Mouse (Mus musculus) small intestine, adult 2 months (tissue): Measurements from ENCODE around the gene Gm8369. TPM values are rescaled to one million over a fixed set of nuclear protein-coding genes. Genes with fewer than 3 reads are reported as not detected.
"Not testable (repeated sequence)": the region's sequence is repeated elsewhere in the genome, so short reads cannot be mapped to it uniquely, and the experiment has no call there.

Experiments used
- H3K27ac ChIP-seq: fragments of 200-500 bp; 2 replicates; pipeline ENCODE4 v1.5.1; 2012; ENCODE audit warnings: low read depth, low read length, control low read depth, inconsistent platforms; ENCODE audit not compliant: insufficient read depth
- H3K27me3 ChIP-seq: fragments of 200-500 bp; 2 replicates; pipeline ENCODE4 v1.6.1; 2012; ENCODE audit warnings: mild to moderate bottlenecking, moderate library complexity, low read length, inconsistent platforms; ENCODE audit not compliant: control insufficient read depth, insufficient read depth
- H3K36me3 ChIP-seq: fragments of 200-500 bp; 2 replicates; pipeline ENCODE4 v1.6.1; 2012; ENCODE audit warnings: mild to moderate bottlenecking, low read length, control low read depth, inconsistent platforms; ENCODE audit not compliant: control insufficient read depth, insufficient read depth
- H3K4me1 ChIP-seq: fragments of 200-500 bp; 2 replicates; pipeline ENCODE4 v1.6.1; 2012; ENCODE audit warnings: low read length, inconsistent platforms, mixed read lengths; ENCODE audit not compliant: control insufficient read depth, insufficient read depth, insufficient read length
- H3K4me3 ChIP-seq: fragments of 200-500 bp; 2 replicates; pipeline ENCODE4 v1.5.1; 2012; ENCODE audit warnings: low read depth, mild to moderate bottlenecking, control low read depth, inconsistent platforms, low read length, moderate library complexity
- CTCF ChIP-seq: fragments of 200-500 bp; IDR thresholded peaks from 2 replicates; pipeline ENCODE4 v1.5.1; 2012; ENCODE audit warnings: low read depth, mild to moderate bottlenecking, control low read depth, inconsistent platforms, low read length, moderate library complexity, mixed read lengths; ENCODE audit not compliant: insufficient replicate concordance, insufficient read length; ENCODE audit errors: extremely low read depth
- POLR2A ChIP-seq: fragments of 200-500 bp; IDR thresholded peaks from 2 replicates; pipeline ENCODE4 v1.6.1; 2012; ENCODE audit warnings: low read depth, mild to moderate bottlenecking, control low read depth, inconsistent platforms, low read length, moderate library complexity
- WGBS: fragments of 180-500 bp; shearing (Covaris S2); methylation state at CpG from one replicate; pipeline ENCODE4 v1.1.7; 2018; 5-methylcytosine and 5-hydroxymethylcytosine counted together
- polyA plus RNA-seq: library from polyadenylated mRNA; depleted of rRNA; stranded (reverse); fragments of >200 nt; gene quantifications from 2 replicates; pipeline ENCODE4 v1.2.3, GENCODE M21; 2012; rRNA removed

Gene Gm8369
- polyA plus RNA-seq, 1 experiment, result 0.82 TPM

DNA sequence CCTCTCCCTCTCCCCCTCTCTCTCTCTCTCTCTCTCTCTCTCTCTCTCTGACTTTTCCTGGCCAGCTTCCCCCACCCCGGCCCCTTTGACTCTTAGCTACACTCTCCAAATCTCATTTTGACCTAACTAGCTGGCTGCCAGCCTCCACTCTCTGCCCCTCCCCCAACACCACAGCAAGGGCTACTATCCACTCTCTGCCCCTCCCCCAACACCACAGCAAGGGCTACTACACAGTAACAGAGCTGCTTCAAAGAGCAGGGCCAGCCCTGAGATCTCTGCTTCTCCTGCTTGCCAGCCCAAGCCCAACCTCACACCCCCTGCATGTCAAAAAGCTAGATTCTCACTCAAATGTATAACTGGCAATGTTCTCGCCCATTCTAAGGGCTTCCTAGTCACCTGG is 51.6 kb downstream of the Gm8369 start:
- Histone ChIP-seq H3K27me3 (no peaks in the 10 kb centered on the region), H3K4me1 (no peaks in the 10 kb centered on the region), H3K4me3 (peak overlapping the region; percentile 24; the same call in 1 of the 2 replicates), H3K36me3 (no peaks in the 10 kb centered on the region), H3K27ac (no peak overlapping the region)
- 43% methylated on average over 2 of the region's 2 CpGs for WGBS
- no peak for TF ChIP-seq POLR2A
- TF ChIP-seq CTCF, result no peak

DNA sequence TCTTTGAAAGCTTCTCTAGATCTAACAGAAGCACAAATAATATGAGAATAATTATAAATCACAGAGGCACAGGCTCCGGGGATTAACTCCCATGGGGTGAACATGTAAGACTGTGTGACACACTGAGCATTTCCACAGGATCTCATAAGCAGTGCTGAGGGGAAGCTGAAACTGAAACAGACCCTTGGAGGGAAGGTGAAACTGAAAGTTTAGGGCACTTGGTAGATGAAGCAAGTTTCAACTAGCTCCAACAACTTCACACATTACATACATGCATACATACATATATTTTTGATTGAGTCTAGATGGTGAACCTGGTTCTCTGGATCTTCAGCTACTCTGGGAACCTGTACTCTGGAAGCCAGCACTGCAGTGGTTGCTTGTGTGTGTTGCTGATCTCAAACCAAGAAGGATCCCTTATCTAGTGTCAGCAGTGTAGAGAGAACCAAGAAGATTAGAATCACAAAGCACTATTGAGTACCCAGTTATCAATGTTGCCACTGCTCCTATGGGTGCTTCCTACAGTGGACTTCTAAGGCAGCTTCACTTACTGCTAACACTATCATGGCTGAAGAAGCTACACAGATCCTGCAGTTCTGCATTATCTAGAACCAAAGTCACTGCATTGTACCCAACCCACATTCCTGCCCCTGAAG is 54.6 kb downstream of the Gm8369 start:
- WGBS, result 52% methylated on average over 1 of the region's 1 CpGs
- not testable (repeated sequence) for H3K27me3 ChIP-seq, H3K4me3 ChIP-seq, H3K36me3 ChIP-seq, H3K4me1 ChIP-seq
- peak overlapping the region; percentile 55; the same call in 1 of the 2 replicates for H3K27ac ChIP-seq

GRCm38 (mm10) chr19:11544383-11544782 is 58.6 kb downstream of the Gm8369 start:
- H3K4me1 ChIP-seq, H3K36me3 ChIP-seq, H3K27me3 ChIP-seq, H3K27ac ChIP-seq, H3K4me3 ChIP-seq: not testable (repeated sequence)
- WGBS, result 80% methylated on average over 2 of the region's 2 CpGs

GRCm38 (mm10) chr19:11547911-11548310 is 62.2 kb downstream of the Gm8369 start:
- Histone ChIP-seq H3K27me3 (no peaks in the 10 kb centered on the region), H3K4me3 (no peak overlapping the region), H3K4me1 (no peaks in the 10 kb centered on the region), H3K36me3 (no peaks in the 10 kb centered on the region), H3K27ac (no peak overlapping the region)
- TF ChIP-seq POLR2A, result no peak

- TF ChIP-seq POLR2A (no peak), CTCF (no peak)
- H3K27ac ChIP-seq, result no peak overlapping the region
- no peaks in the 10 kb centered on the region for H3K4me1 ChIP-seq
- H3K36me3 ChIP-seq, result no peaks in the 10 kb centered on the region
- H3K27me3 ChIP-seq, result no peaks in the 10 kb centered on the region
- 75% methylated on average over 5 of the region's 5 CpGs for WGBS
- H3K4me3 ChIP-seq, result no peak overlapping the region
Measured at GRCm38 (mm10) chr19:11554726-11555125, 69.0 kb downstream of the Gm8369 start.

- H3K4me3 ChIP-seq, H3K27ac ChIP-seq, H3K27me3 ChIP-seq, H3K36me3 ChIP-seq, H3K4me1 ChIP-seq: not testable (repeated sequence)
Measured at GRCm38 (mm10) chr19:11559560-11559959, 73.8 kb downstream of the Gm8369 start.

Other genes starting within 250 kb of the Gm8369 start
- gene Ms4a1, start 219.7 kb upstream of the Gm8369 start, polyA plus RNA-seq, result 0.14 and 0.52 TPM in 2 replicates
- gene Ms4a5, start 202.1 kb upstream of the Gm8369 start, polyA plus RNA-seq, result not detected in 2 replicates
- gene Ms4a14, start 171.5 kb upstream of the Gm8369 start, polyA plus RNA-seq, result 0.05 and 0.10 TPM in 2 replicates
- gene Ms4a7, start 149.8 kb upstream of the Gm8369 start, polyA plus RNA-seq, result 0.91 and 1.0 TPM in 2 replicates
- gene Ms4a4a, start 110.4 kb upstream of the Gm8369 start, polyA plus RNA-seq, result 0.35 and 0.41 TPM in 2 replicates
- 0.27 and 0.51 TPM in 2 replicates for gene Ms4a4c, start 81.2 kb upstream of the Gm8369 start, polyA plus RNA-seq
- 0.60 and 0.63 TPM in 2 replicates for gene Ms4a4b, start 42.4 kb upstream of the Gm8369 start, polyA plus RNA-seq
- 1.1 and 1.6 TPM in 2 replicates for gene Ms4a6c, start 16.6 kb upstream of the Gm8369 start, polyA plus RNA-seq
- 1.2 and 1.3 TPM in 2 replicates for gene Ms4a6b, start 30.6 kb downstream of the Gm8369 start, polyA plus RNA-seq
- gene Ms4a4d, start 50.9 kb downstream of the Gm8369 start, polyA plus RNA-seq, result 5.5 and 6.6 TPM in 2 replicates
- 1.5 and 1.7 TPM in 2 replicates for gene Ms4a6d, start 118.9 kb downstream of the Gm8369 start, polyA plus RNA-seq
- gene Ms4a2, start 137.8 kb downstream of the Gm8369 start, polyA plus RNA-seq, result not detected in 2 replicates
- not detected in 2 replicates for gene Ms4a3, start 154.9 kb downstream of the Gm8369 start, polyA plus RNA-seq
- gene Oosp2, start 174.6 kb downstream of the Gm8369 start, polyA plus RNA-seq, result not detected in 2 replicates
- 0.38 TPM in 1 of 2 replicates, not detected in the other for gene Oosp1, start 205.2 kb downstream of the Gm8369 start, polyA plus RNA-seq
- gene Oosp3, start 211.1 kb downstream of the Gm8369 start, polyA plus RNA-seq, result not detected in 2 replicates